Mouse (Mus musculus) megakaryocyte, embryonic 14.5 days (primary cell): ENCODE results near the gene Pus3.
"Not testable (repeated sequence)": the region's sequence is repeated elsewhere in the genome, so short reads cannot be mapped to it uniquely, and the experiment has no call there.

ENCODE experiments used
- FLI1 ChIP-seq: IDR thresholded peaks from 2 replicates; pipeline ENCODE4 v1.6.1; 2012; ENCODE audit warnings: low read length, inconsistent platforms, mixed read lengths
- GATA1 ChIP-seq: IDR thresholded peaks from 3 replicates; pipeline ENCODE4 v1.6.1; 2012; ENCODE audit warnings: mixed read lengths, low read length, inconsistent platforms, borderline replicate concordance

- not testable (repeated sequence) for TF ChIP-seq GATA1, FLI1
Observed at GRCm38 (mm10) chr9:35616784-35617183, 58.4 kb downstream of the Pus3 start.
